Mouse (Mus musculus) 416B (cell line): ENCODE data around the gene Sdk2.

Experiments used
- DNase-seq: peaks from one replicate; pipeline ENCODE4 v3.0.0; 2011; ENCODE audit warnings: low read depth

Sdk2 gene

GRCm38 (mm10) chr11:114066951-114067762, at the start of gene Sdk2:
Gene Sdk2 (minus strand): TSS chr11:114067046.
- DNase-seq: no peak

GRCm38 (mm10) chr11:114115077-114115476, 48.2 kb upstream of the Sdk2 start:
- no peak for DNase-seq

GRCm38 (mm10) chr11:114114674-114115073, 47.8 kb upstream of the Sdk2 start:
- no peak for DNase-seq

- no peak for DNase-seq
Observed at GRCm38 (mm10) chr11:114110851-114111250, 44.0 kb upstream of the Sdk2 start.

GRCm38 (mm10) chr11:114093636-114094035, 26.8 kb upstream of the Sdk2 start:
- no peak for DNase-seq

- no peak for DNase-seq
Observed at GRCm38 (mm10) chr11:114093175-114093574, 26.3 kb upstream of the Sdk2 start.

GRCm38 (mm10) chr11:114080606-114081005, 13.8 kb upstream of the Sdk2 start:
- no peak for DNase-seq

GRCm38 (mm10) chr11:114072644-114073043, 5.8 kb upstream of the Sdk2 start:
- no peak for DNase-seq

GRCm38 (mm10) chr11:114071998-114072397, 5.2 kb upstream of the Sdk2 start:
- no peak for DNase-seq

- no peak for DNase-seq
Observed at GRCm38 (mm10) chr11:114070881-114071280, 4.0 kb upstream of the Sdk2 start.

- no peak for DNase-seq
Observed at GRCm38 (mm10) chr11:114070131-114070530, 3.3 kb upstream of the Sdk2 start.

- no peak for DNase-seq
Observed at GRCm38 (mm10) chr11:114068390-114068789, 1.5 kb upstream of the Sdk2 start.

GRCm38 (mm10) chr11:114066098-114066950, 522 bp downstream of the Sdk2 start:
- DNase-seq: no peak

- no peak for DNase-seq
Observed at GRCm38 (mm10) chr11:114065596-114065995, 1.2 kb downstream of the Sdk2 start.

GRCm38 (mm10) chr11:114064871-114065388, 1.9 kb downstream of the Sdk2 start:
- no peak for DNase-seq

GRCm38 (mm10) chr11:114061946-114062345, 4.9 kb downstream of the Sdk2 start:
- DNase-seq: no peak

- DNase-seq: no peak
Observed at GRCm38 (mm10) chr11:114061265-114061664, 5.6 kb downstream of the Sdk2 start.

- no peak for DNase-seq
Observed at GRCm38 (mm10) chr11:114056351-114056750, 10.5 kb downstream of the Sdk2 start.

GRCm38 (mm10) chr11:114054581-114055315, 12.1 kb downstream of the Sdk2 start:
- DNase-seq: no peak

GRCm38 (mm10) chr11:114051361-114051760, 15.5 kb downstream of the Sdk2 start:
- DNase-seq: no peak

GRCm38 (mm10) chr11:114050511-114050910, 16.3 kb downstream of the Sdk2 start:
- DNase-seq: no peak

GRCm38 (mm10) chr11:114047887-114048331, 18.9 kb downstream of the Sdk2 start:
- no peak for DNase-seq
